Mouse (Mus musculus) heart, postnatal 36 days (tissue): ENCODE measurements around the gene Ccl17. TPM values are rescaled to one million over a fixed set of nuclear protein-coding genes. Genes with fewer than 3 reads are reported as not detected.
"Not testable (repeated sequence)": the region's sequence is repeated elsewhere in the genome, so short reads cannot be mapped to it uniquely, and the experiment has no call there.

Experiments
- DNase-seq, 2 experiments: peaks; one replicate each; pipeline ENCODE4 v3.0.0; 2021 to 2022
- intact Hi-C: fragments of 180-260 bp; cut with DNase I; formaldehyde crosslinking; loops from one replicate; pipeline ENCODE4 v1.15.1; 2025
- total RNA-seq, 2 experiments: library from RNA; stranded (reverse); gene quantifications; 2 replicates each; pipeline ENCODE4 v1.2.3; 2021

Ccl17 gene
- total RNA-seq, 2 experiments from 2014 or later, result not detected

DNA sequence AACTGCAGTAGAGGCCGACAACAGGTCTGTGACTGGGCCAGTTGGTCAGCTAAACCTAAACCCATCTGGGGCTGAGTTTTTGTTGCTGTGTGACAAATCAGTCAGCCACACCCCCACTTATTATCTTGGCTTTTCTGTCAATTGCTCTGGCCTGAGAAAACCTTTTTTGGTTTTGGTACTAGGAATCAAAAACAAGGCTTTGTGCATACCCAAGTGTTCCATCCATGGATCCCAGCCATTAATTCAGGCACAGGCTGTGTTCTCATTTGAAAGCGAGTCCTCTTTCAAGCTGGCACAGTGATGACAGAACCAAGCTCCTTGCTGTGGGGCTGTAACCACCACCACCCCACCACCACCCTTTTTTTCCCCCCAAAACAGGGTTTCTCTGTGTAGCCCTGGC lies 11.1 kb downstream of the Ccl17 start:
- DNase-seq, result no peak
- intact Hi-C loops, result no loop called here

DNA sequence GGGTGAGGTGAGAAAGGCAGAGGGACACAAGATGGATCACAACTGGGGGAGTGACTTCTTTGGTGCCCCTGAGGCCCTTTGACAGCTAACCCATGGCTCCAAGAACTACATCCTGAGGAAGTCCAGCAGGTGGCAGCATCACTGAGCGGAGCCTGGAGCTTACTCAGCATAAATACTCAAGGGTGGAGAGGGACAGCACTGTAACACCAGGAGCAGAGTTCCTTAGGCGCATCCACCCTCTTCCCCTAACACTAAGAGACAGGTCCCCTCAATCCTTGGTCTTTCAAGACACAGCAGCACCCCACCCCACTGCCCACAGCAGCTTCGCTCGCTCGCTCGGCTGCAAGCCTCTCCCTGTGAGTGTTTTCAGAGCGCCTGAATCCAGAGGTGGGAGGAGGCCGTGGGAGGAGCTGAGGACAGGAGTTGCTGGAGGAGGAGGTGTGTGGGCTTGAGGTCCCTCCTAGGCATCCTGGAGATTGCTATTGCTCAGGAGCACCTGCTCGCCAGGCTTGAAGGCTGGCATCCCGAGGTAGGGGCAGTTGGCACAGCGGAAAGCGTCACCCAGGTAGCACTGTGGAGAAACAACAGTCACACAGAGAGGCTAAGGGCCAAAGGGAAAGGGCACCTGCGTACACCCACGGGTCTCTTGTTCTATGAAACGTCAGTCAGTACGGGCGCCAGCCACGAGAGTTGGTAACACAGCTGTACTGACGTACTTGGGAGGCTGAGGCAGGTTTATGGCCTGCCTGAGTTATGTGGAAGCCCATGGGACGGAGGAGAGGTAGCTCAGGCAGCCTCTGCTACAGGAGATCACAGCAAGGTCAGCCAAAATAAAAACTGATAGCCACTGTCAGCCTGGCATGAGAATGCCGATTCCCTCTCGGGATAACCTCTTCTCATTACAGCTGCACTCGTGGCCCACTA lies 12.6 kb downstream of the Ccl17 start:
- DNase-seq, result peak; percentile 64 to 71
- intact Hi-C loops, result loop anchor here (2.0 kb wide), 1 partner anchor 86 kb away; no protein-coding TSS in a partner anchor

DNA sequence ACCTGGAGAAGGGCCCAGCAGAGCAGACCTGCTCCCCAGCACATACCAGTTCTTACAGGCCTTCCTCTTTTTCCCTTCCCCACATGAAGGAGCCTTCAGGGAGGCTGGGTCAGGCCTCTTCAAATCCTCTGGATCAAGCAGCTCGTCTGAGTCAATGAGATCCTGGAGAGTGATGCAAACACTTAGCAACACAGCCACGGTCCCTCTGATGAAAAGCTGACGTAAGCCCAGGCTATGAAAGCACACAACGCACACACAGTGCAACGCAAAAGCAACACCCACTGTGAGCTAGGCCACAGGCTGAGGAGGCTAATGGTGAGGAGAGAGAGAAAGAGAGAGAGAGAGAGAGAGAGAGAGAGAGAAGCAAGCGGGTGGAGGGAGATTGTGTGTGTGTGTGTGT lies 14.9 kb downstream of the Ccl17 start:
- DNase-seq, result no peak
- intact Hi-C loops, result no loop called here

DNA sequence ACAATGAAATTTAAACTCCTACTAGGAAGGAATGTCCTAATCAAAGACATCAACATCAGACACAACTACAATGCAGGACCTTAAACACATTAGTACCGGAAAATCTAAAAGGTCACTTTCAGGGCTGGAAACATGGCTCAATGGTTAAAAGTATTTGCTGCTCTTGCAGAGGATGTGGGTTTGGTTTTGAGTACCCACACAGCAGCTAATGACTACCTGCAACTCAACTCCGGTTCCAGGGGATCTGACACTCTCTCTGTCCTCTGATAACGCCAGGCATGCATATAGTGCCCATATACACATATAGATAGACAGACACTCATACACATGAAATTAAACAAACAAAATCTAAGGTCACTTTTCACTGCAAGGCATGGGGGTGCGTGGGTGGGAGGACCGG lies 16.0 kb downstream of the Ccl17 start:
- no peak for DNase-seq
- intact Hi-C loops, result no loop called here

DNA sequence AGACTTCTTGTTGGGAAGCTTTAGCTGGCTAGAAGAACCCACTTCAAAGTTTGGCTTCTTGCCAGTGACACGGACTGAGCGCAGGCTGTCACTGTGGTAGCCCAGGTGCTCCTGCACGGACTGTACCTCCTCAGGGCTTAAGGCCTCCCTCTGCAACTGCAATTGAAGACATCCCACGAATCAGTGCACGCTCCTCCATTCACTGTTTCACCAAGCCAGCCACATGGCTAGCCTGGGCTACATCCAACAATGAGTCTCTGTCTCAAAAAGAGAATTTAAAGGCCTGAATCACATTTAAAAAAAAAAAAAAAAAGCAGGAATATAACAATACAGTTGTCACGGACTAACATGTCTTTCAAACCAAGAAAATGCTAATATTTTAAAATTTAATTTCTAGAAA lies 18.0 kb downstream of the Ccl17 start:
- no peak for DNase-seq
- intact Hi-C loops, result no loop called here

DNA sequence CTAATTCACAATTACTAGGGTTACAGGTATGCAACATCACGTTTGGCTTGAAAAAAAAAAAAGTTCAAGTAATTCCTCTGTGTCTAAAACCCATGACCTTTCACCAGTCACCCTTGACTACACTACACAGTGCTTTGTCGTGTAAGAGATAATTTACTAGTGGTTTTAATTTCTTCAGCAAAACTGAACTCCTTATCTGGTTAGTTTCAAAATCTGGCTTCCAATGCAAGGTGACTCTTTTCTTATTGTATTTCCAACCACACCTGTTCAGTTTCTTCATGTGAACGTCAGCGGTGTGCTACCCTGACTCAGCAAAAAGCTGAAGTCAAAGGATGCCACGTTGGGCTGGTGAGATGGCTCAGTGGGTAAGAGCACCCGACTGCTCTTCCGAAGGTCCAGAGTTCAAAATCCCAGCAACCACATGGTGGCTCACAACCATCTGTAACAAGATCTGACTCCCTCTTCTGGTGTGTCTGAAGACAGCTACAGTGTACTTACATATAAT lies 23.7 kb downstream of the Ccl17 start:
- DNase-seq, intact Hi-C loops: not testable (repeated sequence)

DNA sequence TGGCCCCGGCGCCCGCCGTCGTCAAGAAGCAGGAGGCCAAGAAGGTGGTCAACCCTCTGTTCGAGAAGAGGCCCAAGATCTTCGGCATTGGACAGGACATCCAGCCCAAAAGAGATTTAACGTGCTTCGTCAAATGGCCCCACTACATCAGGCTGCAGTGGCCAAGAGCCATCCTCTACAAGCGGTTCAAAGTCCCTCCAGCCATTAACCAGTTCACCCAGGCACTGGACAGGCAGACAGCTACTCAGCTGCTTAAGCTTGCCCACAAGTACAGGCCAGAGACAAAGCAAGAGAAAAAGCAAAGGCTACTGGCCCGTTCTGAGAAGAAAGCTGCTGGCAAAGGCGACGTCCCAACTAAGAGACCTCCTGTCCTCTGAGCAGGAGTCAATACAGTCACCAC lies 25.5 kb downstream of the Ccl17 start:
- not testable (repeated sequence) for DNase-seq
- intact Hi-C loops, result loop anchor here (5.0 kb wide), 1 partner anchor 738 kb away; the partner anchor contains the start of gene Bbs2

DNA sequence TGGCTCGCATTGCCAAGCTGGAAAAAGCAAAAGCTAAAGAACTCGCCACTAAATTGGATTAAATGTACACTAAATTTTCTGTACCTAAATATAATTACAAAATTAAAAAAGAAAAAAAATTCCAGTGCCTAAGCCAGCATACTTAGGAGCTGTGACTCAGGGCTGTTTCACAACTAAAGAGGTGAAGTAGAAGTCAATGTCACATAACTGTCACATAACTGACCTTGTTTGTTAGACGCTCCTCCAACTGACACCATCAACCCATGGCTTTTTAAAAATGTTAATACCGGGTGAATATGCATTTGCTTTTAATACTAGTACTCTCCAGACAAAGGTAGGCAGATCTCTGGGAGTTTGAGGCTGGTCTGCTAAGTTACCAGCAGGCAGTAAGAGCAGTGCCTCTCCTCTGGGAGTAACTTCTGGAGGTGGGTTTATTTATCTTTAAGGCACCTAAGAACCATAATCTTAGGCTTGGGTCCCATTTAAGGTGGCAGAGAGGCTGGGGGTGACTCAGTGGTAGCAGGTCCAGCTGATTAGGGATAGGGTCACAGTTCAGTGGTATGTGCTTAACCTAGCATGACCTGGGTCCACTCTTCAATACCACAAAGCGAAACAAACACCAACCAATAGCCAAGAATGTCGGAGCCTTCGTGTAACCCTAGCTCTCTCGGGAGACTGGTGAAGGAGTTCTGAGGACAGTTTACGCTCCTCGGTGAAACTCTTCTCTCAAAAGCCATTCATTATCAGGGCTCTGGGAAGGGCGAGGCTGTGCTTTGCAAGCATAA lies 26.4 kb downstream of the Ccl17 start:
- no peak for DNase-seq
- intact Hi-C loops, result loop anchor here (5.0 kb wide), 1 partner anchor 739 kb away; the partner anchor contains the start of gene Bbs2

DNA sequence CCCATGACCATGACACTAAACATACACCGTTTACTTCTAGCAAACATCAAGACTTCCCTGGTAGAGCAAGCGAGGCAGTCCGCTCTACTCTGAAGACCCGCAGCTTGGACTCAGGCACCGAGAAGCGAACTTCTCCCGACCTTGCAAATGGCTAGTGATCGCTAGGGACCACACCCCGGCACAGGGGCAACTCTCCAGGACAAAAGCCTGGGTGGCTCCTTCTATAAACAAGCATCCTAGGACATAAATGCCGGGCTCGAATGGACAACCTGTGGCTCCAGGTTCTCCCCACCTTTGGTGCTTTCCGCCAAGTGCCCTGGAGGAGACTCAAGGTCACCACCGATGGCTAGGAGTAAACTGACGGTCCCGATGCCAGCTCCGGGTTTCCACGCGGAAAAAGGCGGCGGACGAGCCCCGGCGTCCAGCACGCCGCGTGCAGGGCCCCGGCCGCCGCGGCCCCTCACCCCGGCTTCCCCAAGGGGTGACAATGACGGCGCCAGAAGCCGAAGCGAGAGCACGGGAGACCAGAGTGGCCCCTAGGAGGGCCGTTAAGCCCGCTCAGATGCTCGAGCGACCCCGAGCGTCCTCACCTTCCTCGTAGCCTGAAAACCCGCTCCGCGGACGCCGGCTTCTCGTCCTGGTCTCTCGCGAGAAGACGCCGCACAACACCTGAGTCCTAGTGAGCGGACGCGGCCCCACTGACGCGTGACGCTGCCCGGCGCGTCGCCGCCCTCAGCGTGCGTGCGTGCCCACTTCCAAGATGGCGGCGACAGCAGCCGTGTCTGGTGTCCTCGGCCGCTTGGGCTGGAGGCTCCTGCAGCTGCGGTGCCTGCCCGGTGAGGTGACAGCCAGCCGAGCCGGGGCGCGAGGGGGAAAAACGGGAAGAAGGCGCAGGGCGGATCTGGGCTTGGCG lies 27.7 kb downstream of the Ccl17 start, which contains the start of the genes Coq9 and Ciapin1:
Gene Coq9 (plus strand): TSS at position 660 of the 913 bp plus-strand sequence.
Gene Ciapin1 (minus strand): TSS at position 697 of the 913 bp plus-strand sequence.
- DNase-seq, result peak; percentile 93
- intact Hi-C loops, result loop anchor here (5.0 kb wide), 1 partner anchor 741 kb away; the partner anchor contains the start of gene Bbs2

DNA sequence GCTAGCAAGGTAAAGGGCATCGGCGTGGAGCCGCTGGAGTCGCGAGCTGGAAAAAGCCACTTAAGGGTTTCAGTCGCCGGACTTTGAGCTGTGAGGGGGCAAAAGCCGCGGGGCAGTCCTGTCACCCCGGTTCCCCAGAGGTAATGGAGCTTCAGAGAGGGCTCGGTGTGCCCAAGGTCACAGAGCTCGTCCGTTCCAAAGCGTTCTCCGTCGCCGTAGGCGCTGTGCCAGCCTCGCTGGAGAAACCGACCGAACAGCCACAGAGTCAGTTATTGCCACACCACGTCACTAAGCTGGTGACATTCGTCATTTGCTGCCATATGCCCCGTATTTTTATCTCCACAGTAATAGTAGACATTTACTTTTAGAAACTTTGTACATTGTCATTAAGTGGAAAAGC lies 28.3 kb downstream of the Ccl17 start:
- intact Hi-C loops, result loop anchor here (5.0 kb wide), 1 partner anchor 741 kb away; the partner anchor contains the start of gene Bbs2
- DNase-seq, result peak in 1 of 2 experiments; percentile 79

DNA sequence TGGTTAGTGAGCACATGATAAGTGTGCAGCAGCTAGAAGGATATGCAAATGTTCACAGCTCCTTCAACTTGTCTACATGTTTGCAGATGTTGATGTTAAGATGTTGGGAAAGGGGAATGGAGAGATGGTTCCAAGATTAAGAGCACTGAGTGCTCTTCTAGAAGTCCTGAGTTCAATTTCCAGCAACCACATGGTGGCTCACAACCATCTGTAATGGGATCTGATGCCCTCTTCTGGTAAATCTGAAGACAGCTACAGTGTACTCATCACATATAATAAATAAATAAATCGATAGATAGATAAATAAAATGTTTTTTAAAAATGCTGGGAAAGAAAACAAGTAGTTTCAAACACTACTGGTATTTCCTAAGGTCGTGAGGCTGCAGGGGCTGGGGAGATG lies 30.9 kb downstream of the Ccl17 start:
- no peak for DNase-seq
- intact Hi-C loops, result loop anchor here (10.0 kb wide), 1 partner anchor 624 kb away; no protein-coding TSS in a partner anchor

DNA sequence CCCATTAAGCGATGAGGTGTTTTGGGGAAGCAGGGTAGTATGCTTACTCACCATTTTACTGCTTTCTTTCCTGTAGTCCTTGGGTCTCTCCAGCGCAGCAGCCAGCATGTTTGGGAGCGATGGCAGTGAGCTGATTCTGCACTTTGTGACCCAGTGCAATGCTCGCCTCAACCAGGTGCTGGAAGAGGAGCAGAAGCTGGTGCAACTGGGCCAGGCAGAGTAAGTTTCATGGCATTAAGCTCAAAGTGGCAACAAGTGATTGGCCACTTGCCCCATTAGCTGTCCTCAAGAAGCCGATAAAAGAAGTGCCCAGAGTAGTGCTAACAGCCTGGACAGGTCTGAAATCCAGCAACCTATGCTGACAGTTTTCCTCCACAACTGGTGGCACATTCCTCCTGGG lies 39.8 kb downstream of the Ccl17 start:
- DNase-seq, result no peak
- intact Hi-C loops, result no loop called here

DNA sequence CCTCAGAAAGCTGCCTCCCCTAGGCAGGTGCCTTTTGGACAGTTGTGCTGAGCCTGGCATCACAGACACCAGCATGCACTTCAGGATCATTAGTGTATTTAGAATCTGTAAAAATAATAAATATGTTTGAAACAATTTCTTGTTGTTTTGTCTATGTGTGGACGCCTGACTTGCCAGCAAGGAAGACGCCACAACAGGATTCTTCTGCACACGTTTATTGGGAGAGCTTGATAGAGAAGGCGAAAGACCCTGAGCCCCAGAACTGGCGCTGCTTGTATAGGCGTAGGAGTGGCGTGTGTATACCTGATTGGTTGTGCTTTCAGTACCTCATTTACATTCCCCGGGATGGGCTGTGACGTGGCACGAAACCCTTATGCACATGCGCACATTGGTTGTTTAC lies 44.5 kb downstream of the Ccl17 start:
- intact Hi-C loops, DNase-seq: not testable (repeated sequence)

DNA sequence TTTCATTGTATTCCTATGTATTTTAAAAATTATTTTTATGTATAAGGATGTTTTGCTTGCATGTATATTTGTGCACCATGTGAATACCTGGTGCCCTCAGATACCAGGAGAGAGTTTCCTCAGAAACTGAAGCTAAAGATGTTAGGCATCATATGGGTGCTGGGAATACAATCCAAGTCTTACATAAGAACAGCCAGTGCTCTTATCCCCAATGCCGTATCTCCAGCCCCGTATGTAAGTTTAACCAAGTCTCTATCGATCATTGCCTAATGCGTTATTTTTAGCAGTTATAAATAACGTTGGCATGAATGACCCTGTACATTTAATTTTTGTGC lies 46.7 kb downstream of the Ccl17 start:
- intact Hi-C loops, result no loop called here
- no peak for DNase-seq

DNA sequence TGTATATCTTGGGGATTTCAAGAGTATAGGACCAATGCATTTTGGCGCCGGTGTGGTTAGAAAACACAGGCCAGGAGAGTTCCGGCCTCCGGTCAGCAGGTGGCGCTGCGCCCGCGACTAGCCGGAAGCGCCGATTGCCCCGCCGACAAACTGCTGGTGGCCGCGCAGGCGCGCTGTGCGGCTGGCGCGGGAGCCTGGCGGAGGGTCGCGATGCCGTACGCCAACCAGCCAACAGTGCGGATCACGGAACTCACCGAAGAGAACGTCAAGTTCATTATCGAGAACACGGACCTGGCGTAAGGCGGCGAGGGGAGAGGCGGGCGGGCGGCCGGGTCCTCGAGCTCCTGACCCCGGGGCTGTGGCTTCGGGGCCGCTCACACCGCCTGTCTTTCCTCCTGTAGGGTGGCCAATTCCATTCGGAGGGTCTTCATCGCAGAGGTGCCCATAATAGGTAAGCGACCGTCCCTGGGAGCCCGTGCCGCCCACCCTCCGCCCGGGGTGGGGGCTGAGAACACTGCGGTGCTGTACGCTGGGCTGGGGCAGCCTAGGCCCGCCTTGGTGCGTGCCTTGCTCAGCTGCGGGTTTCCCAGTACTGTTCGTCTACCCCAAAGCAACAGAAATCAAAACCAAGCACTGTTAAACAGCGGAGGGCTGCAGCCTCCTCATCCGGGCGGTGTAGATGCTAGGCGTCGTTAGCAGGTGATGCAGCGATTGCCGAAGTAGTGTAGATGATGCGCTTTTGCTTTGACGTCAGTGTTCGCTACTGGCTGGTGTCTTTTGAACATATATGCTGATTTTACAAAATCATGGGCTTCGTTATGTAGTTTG lies 47.3 kb downstream of the Ccl17 start, which contains the start of gene Polr2c:
Gene Polr2c (plus strand): TSS at position 105 of the 828 bp plus-strand sequence.
- DNase-seq, result peak; percentile 93 to 96
- intact Hi-C loops, result no loop called here

DNA sequence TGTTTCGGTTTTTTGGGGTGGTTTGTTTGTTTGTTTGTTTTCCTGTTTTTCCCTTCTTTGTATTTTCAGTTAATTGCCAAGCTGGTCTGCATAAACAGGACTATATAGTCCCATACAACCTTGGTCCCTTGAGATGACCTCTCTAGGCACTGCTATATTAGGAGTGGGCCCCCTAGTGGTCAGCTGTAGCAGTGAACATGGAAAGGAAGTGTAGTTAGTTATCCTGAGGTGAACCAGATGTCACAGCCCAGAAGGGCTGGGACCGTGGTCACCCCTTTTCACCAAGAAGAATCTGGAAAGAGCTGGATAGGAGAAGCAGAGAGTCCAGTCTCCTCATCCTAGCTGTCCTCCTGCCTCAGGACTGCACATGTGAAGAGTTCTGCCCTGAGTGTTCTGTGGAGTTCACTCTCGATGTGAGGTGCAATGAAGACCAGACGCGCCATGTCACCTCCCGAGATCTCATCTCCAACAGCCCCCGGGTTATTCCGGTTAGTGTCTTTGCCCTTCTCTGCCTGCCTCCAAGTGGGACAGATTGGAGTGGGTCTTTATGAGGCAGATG lies 51.2 kb downstream of the Ccl17 start:
- DNase-seq, result peak; percentile 71 to 74

More for the DNA sequence above, 51.2 kb downstream of the Ccl17 start:
- intact Hi-C loops, result no loop called here
